Mouse (Mus musculus) liver, adult 2 months (tissue): ENCODE data around the gene March5.

Experiments used
- CTCF ChIP-seq: fragments of 200-500 bp; IDR thresholded peaks from 2 replicates; pipeline ENCODE4 v1.5.1; 2011; ENCODE audit warnings: low read depth, low read length, control low read depth
- POLR2A ChIP-seq: fragments of 200-500 bp; IDR thresholded peaks from 2 replicates; pipeline ENCODE4 v1.6.1; 2011; ENCODE audit warnings: low read length, control low read depth; ENCODE audit not compliant: insufficient read depth; ENCODE audit errors: extremely low read depth

DNA sequence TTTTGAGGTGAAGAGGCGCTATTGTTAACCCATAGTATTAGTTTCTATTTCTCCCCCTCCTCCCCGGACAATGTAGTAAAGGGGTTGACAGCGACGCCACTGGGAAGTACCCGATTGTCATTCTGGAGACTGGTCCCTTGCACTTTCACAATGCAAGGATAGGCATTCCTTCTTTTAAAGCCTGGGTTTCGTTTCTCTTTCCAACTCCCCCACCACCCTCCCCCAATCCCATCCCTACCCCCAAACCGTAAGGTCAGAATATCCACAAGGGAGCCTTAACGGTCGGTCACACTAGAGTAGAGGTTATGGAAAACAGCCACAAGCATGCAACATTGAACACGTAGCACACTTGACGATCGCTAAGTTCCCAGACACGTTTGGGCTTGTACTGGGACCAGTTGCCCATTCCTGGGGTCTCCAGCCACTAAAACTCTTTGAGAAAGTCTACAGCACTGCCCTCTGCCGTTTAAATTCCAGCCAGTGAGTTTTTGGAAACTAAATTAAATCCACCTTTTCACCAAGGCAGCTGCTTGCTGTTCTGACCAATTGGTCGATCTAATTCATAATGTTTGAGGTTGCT is 923 bp downstream of the March5 start, which contains the start of gene Cpeb3:
- TF ChIP-seq CTCF: no peak
- TF ChIP-seq POLR2A: no peak
